Mouse (Mus musculus) heart, adult 2 months (tissue): ENCODE measurements at regions not wholly inside any gene's neighbourhood (a gene's known extent, or its start where the extent isn't known, plus 50 kb on each side); places are given as distances from the start of the nearest gene placed in this dataset.

Experiments used
- CTCF ChIP-seq: fragments of 200-600 bp; IDR thresholded peaks from 2 replicates; pipeline ENCODE4 v1.8.1; 2022; ENCODE audit warnings: antibody characterized with exemption, mild to moderate bottlenecking, moderate library complexity
- EP300 ChIP-seq: fragments of 200-500 bp; IDR thresholded peaks from 2 replicates; pipeline ENCODE4 v1.6.1; 2011; ENCODE audit warnings: low read depth, low read length, control low read depth; ENCODE audit not compliant: insufficient read depth
- POLR2A ChIP-seq: fragments of 200-500 bp; IDR thresholded peaks from 2 replicates; pipeline ENCODE4 v1.6.1; 2011; ENCODE audit warnings: mild to moderate bottlenecking, low read depth, low read length, control low read depth; ENCODE audit not compliant: insufficient read depth

- TF ChIP-seq POLR2A (no peak), CTCF (no peak), EP300 (no peak)
Observed at GRCm38 (mm10) chrX:72330323-72330722, 55.7 kb upstream of the Gabre start.
